Mouse (Mus musculus) midbrain, embryonic 13.5 days (tissue): ENCODE data around the gene Slc25a23. TPM values are rescaled to one million over a fixed set of nuclear protein-coding genes. Genes with fewer than 3 reads are reported as not detected.

Experiments used
- ATAC-seq: fragments of 200-750 bp; cut with Nextera tagmentation; 2 replicates; pipeline ENCODE4 v1.8.0; 2017; ENCODE audit warnings: mild to moderate bottlenecking, moderate TSS enrichment, moderate library complexity
- H3K27ac ChIP-seq: fragments of 300-500 bp; sonication (generic); 2 replicates; pipeline ENCODE4 v1.5.1; 2015; ENCODE audit warnings: inconsistent platforms, mild to moderate bottlenecking, moderate library complexity
- H3K27me3 ChIP-seq: fragments of 300-500 bp; sonication (generic); 2 replicates; pipeline ENCODE4 v1.6.1; 2015; ENCODE audit warnings: mild to moderate bottlenecking, inconsistent platforms
- H3K36me3 ChIP-seq: fragments of 300-500 bp; sonication (generic); 2 replicates; pipeline ENCODE4 v1.6.1; 2015; ENCODE audit warnings: mild to moderate bottlenecking, inconsistent platforms
- H3K4me1 ChIP-seq: fragments of 300-500 bp; sonication (generic); replicated peaks from 2 replicates; pipeline ENCODE4 v1.6.1; 2015; ENCODE audit warnings: inconsistent platforms
- H3K4me2 ChIP-seq: fragments of 300-500 bp; sonication (generic); replicated peaks from 2 replicates; pipeline ENCODE4 v1.6.1; 2015; ENCODE audit warnings: moderate library complexity, mild to moderate bottlenecking, inconsistent platforms
- H3K4me3 ChIP-seq: fragments of 300-500 bp; sonication (generic); replicated peaks from 2 replicates; pipeline ENCODE4 v1.5.1; 2015; ENCODE audit warnings: mild to moderate bottlenecking, inconsistent platforms
- H3K9ac ChIP-seq: fragments of 300-500 bp; sonication (generic); replicated peaks from 2 replicates; pipeline ENCODE4 v1.6.1; 2015; ENCODE audit warnings: mild to moderate bottlenecking, inconsistent platforms
- H3K9me3 ChIP-seq: fragments of 300-500 bp; sonication (generic); 2 replicates; pipeline ENCODE4 v1.6.1; 2016; ENCODE audit warnings: mild to moderate bottlenecking, inconsistent platforms
- WGBS: fragments of 180-500 bp; shearing (Covaris S2); methylation state at CpG from one replicate; pipeline ENCODE4 v1.1.7; 2015; 5-methylcytosine and 5-hydroxymethylcytosine counted together
- polyA plus RNA-seq: library from polyadenylated mRNA; unstranded; fragments of >200 nt; fragmentation: Nextera tagmentation; extraction: Ambion mirVana; gene quantifications from 2 replicates; pipeline ENCODE4 v1.2.1, GENCODE M21; 2015

Gene Slc25a23
- polyA plus RNA-seq, 1 experiment from 2014 or later: 26.9 TPM

DNA sequence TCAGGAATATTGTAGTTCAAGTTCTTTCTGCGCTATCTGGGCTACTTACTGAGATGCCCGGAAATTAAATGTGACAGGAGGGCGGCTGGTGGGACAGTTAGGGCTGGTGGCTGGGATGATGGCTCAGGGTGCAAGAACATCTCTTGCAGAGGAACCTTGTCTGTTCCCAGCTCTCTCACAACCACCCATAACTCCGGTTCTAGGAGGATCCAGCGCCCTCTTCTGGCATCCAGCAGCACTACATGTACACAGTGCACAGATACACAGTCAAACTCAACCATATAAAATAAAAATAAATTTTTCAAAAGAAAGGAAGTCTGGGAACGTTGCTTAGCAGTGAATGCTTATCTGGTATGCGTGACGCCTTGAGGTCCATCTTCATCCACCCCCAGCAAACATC is 20.7 kb downstream of the Slc25a23 start:
- H3K4me2 ChIP-seq: no peak overlapping the region
- no peak for ATAC-seq

GRCm38 (mm10) chr17:57032854-57033253 is 26.8 kb downstream of the Slc25a23 start:
- peak overlapping the region; percentile 53 for H3K4me2 ChIP-seq
- H3K9ac ChIP-seq: no peak overlapping the region
- peaks cover 6% of the 10 kb centered on the region; the same call in 1 of the 2 replicates for H3K27me3 ChIP-seq
- H3K4me3 ChIP-seq: no peak overlapping the region
- H3K27ac ChIP-seq: no peak overlapping the region
- no peak for ATAC-seq
- no peaks in the 10 kb centered on the region for H3K9me3 ChIP-seq
- H3K36me3 ChIP-seq: peaks cover 10% of the 10 kb centered on the region
- H3K4me1 ChIP-seq: peaks cover 22% of the 10 kb centered on the region
- WGBS: 87% methylated on average over 4 of the region's 4 CpGs

More for the DNA sequence above, 20.7 kb downstream of the Slc25a23 start:
- Histone ChIP-seq H3K27me3 (peaks cover 18% of the 10 kb centered on the region), H3K4me1 (no peaks in the 10 kb centered on the region), H3K9ac (no peak overlapping the region), H3K9me3 (no peaks in the 10 kb centered on the region), H3K4me3 (no peak overlapping the region), H3K36me3 (no peaks in the 10 kb centered on the region), H3K27ac (no peak overlapping the region)
- WGBS: 43% methylated on average over 8 of the region's 8 CpGs

DNA sequence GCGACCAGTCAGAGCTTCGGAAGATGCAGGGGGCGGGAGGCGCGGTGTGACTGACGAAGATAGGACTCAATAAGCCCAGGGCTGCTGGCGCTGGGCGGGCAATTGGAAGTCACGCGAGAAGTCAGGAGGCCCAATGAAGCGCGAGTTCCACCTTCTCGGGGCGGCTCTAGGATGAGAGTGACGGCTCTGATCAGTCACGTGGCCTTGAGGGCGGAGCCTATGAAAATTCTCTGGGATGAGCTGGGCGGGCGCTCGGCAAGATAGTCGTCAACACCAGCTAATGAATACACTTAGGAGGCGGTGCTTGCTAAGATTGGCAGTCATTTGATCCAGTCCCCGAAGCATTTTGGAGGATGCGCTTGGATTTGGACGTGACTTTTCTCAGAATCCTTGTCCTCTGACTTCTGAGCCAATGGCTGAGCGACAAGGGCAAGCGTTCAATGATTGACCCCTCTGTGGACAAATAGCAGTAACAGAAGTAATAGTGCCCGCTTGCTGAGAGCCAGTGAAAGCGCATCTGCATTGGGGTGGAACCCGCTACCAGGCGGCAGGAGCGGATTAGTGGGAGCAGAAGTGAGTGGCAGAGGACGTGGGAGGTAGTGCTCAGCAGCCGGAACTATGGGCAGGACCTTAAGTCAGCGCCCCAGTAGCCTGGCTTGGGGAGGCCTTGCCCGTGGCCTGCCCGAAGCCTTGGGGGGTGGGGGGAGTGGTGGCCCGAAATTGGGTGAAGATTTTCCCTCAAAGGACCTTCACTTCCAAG is 27.8 kb downstream of the Slc25a23 start:
- Histone ChIP-seq H3K27me3 (peaks cover 4% of the 10 kb centered on the region; the same call in 1 of the 2 replicates), H3K36me3 (peaks cover 20% of the 10 kb centered on the region), H3K4me2 (peak overlapping the region; percentile 53), H3K9me3 (no peaks in the 10 kb centered on the region), H3K4me3 (peak overlapping the region; percentile 38), H3K27ac (peak overlapping the region; percentile 85), H3K4me1 (peaks cover 25% of the 10 kb centered on the region), H3K9ac (peak overlapping the region; percentile 54)
- ATAC-seq: peak; percentile 99
- under 1% methylated on average over 38 of the region's 38 CpGs for WGBS

- Histone ChIP-seq H3K36me3 (peaks cover 28% of the 10 kb centered on the region), H3K4me1 (peaks cover 25% of the 10 kb centered on the region), H3K9me3 (no peaks in the 10 kb centered on the region), H3K4me2 (peak within 1 kb of the TSS; percentile 94), H3K9ac (peak within 1 kb of the TSS; percentile 99), H3K27me3 (peaks cover 4% of the 10 kb centered on the region; the same call in 1 of the 2 replicates), H3K27ac (peak within 1 kb of the TSS; percentile 94), H3K4me3 (peak within 1 kb of the TSS; percentile 93)
- ATAC-seq: no peak
- WGBS: under 1% methylated on average over 76 of the region's 99 CpGs
Observed at GRCm38 (mm10) chr17:57030931-57031660, 28.6 kb downstream of the Slc25a23 start, which contains the start of gene Khsrp. Gene Khsrp (minus strand): TSS chr17:57031522.

DNA sequence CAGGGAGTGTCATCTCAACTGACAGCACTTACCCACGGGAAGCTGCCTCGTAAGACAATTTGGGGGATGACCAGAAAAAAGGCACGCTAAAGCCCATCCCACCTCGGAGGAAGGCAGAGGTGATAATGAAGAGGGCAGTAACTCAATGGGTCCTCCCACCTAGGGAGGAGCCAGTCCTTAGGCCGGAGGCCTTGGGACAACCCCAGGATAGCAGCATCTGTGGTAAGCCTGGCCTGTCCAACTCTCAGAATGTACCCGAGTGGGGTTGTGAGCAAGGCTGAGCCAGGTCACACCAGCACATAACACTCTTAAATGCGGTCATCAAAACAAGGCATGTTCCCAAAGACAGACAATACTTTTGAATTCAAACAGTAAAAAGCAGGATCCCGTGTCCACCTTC is 30.0 kb downstream of the Slc25a23 start:
- Histone ChIP-seq H3K4me3 (peak overlapping the region; percentile 93), H3K36me3 (peaks cover 42% of the 10 kb centered on the region), H3K9ac (peak overlapping the region; percentile 99), H3K27ac (no peak overlapping the region), H3K4me2 (peak overlapping the region; percentile 94), H3K27me3 (no peaks in the 10 kb centered on the region), H3K4me1 (peaks cover 25% of the 10 kb centered on the region), H3K9me3 (no peaks in the 10 kb centered on the region)
- WGBS: 55% methylated on average over 8 of the region's 8 CpGs
- ATAC-seq: no peak

- Histone ChIP-seq H3K9ac (no peak overlapping the region; the same call in 1 of the 2 replicates), H3K27ac (no peak overlapping the region), H3K4me2 (no peak overlapping the region), H3K4me3 (no peak overlapping the region), H3K36me3 (peaks cover 64% of the 10 kb centered on the region), H3K9me3 (no peaks in the 10 kb centered on the region), H3K27me3 (no peaks in the 10 kb centered on the region), H3K4me1 (peaks cover 23% of the 10 kb centered on the region)
- WGBS: 93% methylated on average over 4 of the region's 4 CpGs
- ATAC-seq: no peak
Observed at GRCm38 (mm10) chr17:57027471-57027870, 32.2 kb downstream of the Slc25a23 start.

DNA sequence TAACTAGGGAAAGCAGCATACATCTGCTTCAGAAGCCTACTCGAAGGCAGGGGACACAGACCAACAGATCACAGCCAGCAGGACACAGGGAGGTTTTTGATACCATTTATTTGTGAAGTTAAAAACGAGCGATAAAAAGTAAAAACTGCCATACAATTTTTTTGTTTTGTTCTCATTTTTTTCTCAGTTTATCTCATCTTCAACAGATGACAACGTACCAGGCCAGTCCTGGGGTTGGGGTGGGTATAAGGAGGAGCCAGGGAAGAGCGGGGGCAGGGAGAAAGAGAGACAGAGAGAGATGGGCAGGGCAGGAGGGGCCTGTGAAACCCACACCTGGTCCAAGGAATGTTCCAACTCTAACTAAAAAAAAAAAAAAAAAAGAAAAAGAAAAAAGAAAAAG is 38.7 kb downstream of the Slc25a23 start:
- ATAC-seq: no peak
- Histone ChIP-seq H3K9ac (no peak overlapping the region), H3K4me1 (no peaks in the 10 kb centered on the region), H3K36me3 (peaks cover 64% of the 10 kb centered on the region), H3K9me3 (no peaks in the 10 kb centered on the region), H3K4me2 (no peak overlapping the region), H3K27me3 (no peaks in the 10 kb centered on the region), H3K4me3 (no peak overlapping the region), H3K27ac (no peak overlapping the region)
- 95% methylated on average over 5 of the region's 5 CpGs for WGBS

DNA sequence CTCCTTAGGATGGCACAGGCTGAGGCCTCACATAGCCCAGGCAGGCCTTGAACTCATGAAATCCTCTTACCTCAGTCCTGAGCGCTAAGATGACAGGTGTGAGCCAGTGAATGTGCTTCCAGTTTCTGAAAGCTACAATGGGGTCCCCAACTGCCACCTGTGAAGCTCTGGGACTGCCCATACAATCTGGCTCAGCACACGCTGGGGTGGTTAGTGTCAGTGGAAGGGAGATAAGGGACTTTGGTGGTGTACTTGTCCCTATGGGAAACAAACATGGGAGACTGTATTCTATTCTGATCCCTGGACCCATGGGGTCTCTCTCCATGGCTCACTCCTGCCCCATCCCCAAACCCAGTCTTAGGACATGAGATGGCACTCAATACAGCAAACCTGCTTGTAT is 40.0 kb downstream of the Slc25a23 start:
- no peaks in the 10 kb centered on the region for H3K27me3 ChIP-seq
- no peak overlapping the region for H3K9ac ChIP-seq
- H3K4me2 ChIP-seq: no peak overlapping the region
- 87% methylated on average over 2 of the region's 2 CpGs for WGBS
- H3K27ac ChIP-seq: no peak overlapping the region
- H3K4me3 ChIP-seq: no peak overlapping the region
- peaks cover 52% of the 10 kb centered on the region for H3K36me3 ChIP-seq
- ATAC-seq: no peak
- H3K4me1 ChIP-seq: no peaks in the 10 kb centered on the region
- H3K9me3 ChIP-seq: no peaks in the 10 kb centered on the region

DNA sequence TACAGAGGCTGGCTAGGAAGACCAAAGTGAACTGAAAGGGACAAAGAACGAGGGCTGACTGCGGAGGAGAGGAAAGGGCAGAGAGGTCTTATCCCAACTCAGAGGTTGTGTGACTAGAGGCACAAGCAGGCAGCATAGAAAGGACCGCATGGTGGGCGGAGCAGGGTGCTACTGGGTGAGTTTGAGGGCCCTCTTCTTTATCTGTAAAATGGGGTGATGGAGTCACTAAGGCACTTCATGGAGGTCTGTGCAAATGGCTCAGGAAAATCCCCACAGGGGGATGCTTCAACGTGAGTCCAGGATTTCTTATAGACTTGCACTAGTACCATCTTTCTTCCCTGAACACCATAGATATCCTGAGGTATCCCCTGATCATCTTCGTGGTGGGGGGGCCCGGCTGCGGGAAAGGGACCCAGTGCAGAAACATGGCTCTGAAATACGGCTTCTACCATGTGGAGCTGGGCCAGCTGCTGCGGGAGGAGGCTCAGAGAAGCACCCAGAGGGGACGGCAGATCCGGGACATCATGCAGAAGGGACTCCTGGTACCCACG is 47.3 kb downstream of the Slc25a23 start:
- peak; percentile 2; the same call in 1 of the 2 replicates for ATAC-seq
- peak overlapping the region; percentile 66 for H3K4me3 ChIP-seq
- peak overlapping the region; percentile 70 for H3K4me2 ChIP-seq
- no peaks in the 10 kb centered on the region for H3K9me3 ChIP-seq
- H3K36me3 ChIP-seq: peaks cover 22% of the 10 kb centered on the region
- peak overlapping the region; percentile 77; the same call in 1 of the 2 replicates for H3K9ac ChIP-seq
- WGBS: 71% methylated on average over 13 of the region's 13 CpGs
- H3K27ac ChIP-seq: peak overlapping the region; percentile 95
- peaks cover 23% of the 10 kb centered on the region for H3K4me1 ChIP-seq
- H3K27me3 ChIP-seq: no peaks in the 10 kb centered on the region

- Histone ChIP-seq H3K36me3 (peaks cover 30% of the 10 kb centered on the region), H3K4me3 (peak within 1 kb of the TSS; percentile 66), H3K27me3 (no peaks in the 10 kb centered on the region), H3K4me1 (peaks cover 23% of the 10 kb centered on the region), H3K27ac (peak within 1 kb of the TSS; percentile 95), H3K9ac (peak within 1 kb of the TSS; percentile 78), H3K4me2 (peak within 1 kb of the TSS; percentile 86), H3K9me3 (no peaks in the 10 kb centered on the region)
- WGBS: under 1% methylated on average over 51 of the region's 51 CpGs
- peak; percentile 92 for ATAC-seq
Observed at GRCm38 (mm10) chr17:57011236-57012141, 48.2 kb downstream of the Slc25a23 start, which contains the start of the genes Gtf2f1 and Gm17949. Gene Gtf2f1 (minus strand): TSS chr17:57011288. Gene Gm17949 (plus strand): TSS chr17:57011469.

DNA sequence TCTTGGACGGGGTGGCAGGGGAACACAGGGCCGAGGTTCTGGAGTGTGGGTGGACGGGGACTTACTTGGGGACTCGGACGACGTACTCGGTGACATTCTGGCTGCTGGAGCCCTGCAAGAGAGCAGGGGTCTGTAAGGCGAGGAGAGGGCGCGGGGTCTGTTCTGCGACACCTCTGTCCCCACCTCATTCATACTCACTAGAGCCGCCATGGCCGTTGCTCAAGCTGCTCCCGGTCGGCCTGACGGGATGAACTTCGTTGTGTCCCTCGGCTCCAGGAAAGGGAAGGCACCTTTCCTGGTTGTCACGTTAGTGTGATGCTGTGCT is 48.8 kb downstream of the Slc25a23 start:
- Histone ChIP-seq H3K27ac (peak overlapping the region; percentile 59), H3K4me3 (peak overlapping the region; percentile 66), H3K36me3 (peaks cover 36% of the 10 kb centered on the region), H3K9me3 (no peaks in the 10 kb centered on the region), H3K9ac (peak overlapping the region; percentile 78), H3K4me1 (peaks cover 23% of the 10 kb centered on the region), H3K4me2 (peak overlapping the region; percentile 86), H3K27me3 (no peaks in the 10 kb centered on the region)
- peak; percentile 72 for ATAC-seq
- under 1% methylated on average over 19 of the region's 19 CpGs for WGBS
